Mouse (Mus musculus): ENCODE results near the gene Polr2g. TPM values are rescaled to one million over a fixed set of nuclear protein-coding genes. Genes with fewer than 3 reads are reported as not detected.

The Polr2g gene
- polyA plus RNA-seq, 1 experiment, result 152 TPM

GRCm38 (mm10) chr19:8755652-8756051, 42.7 kb downstream of the Polr2g start:
- Histone ChIP-seq H3K79me2 (ENCODE audit: control insufficient read depth, insufficient read depth) (peaks cover 52% of the 10 kb centered on the region), H3K36me3 (ENCODE audit: control insufficient read depth, insufficient read depth) (peaks cover 37% of the 10 kb centered on the region), H3ac (ENCODE audit: control insufficient read depth, insufficient read length) (no peak overlapping the region), H3K27me3 (ENCODE audit: control insufficient read depth, insufficient read depth, insufficient read length) (no peaks in the 10 kb centered on the region), H3K4me2 (ENCODE audit: low read depth) (peak overlapping the region; percentile 71), H3K4me3 (peak overlapping the region; percentile 77)
- no peak for TF ChIP-seq E2F4 (IDR thresholded peaks at IDR 0.05; ENCODE audit: insufficient read depth)
- no peak for TF ChIP-seq SRF (IDR thresholded peaks at IDR 0.05; ENCODE audit: control insufficient read depth, insufficient read length, low read depth)
- peak; percentile 53 for TF ChIP-seq POLR2AphosphoS2 (IDR thresholded peaks at IDR 0.05; ENCODE audit: insufficient read length, low read depth)

- Histone ChIP-seq H3K4me3 (no peak overlapping the region), H3K79me2 (ENCODE audit: control insufficient read depth, insufficient read depth) (peaks cover 17% of the 10 kb centered on the region), H3ac (ENCODE audit: control insufficient read depth, insufficient read length) (no peak overlapping the region), H3K36me3 (ENCODE audit: control insufficient read depth, insufficient read depth) (peaks cover 91% of the 10 kb centered on the region), H3K4me2 (ENCODE audit: low read depth) (no peak overlapping the region), H3K27me3 (ENCODE audit: control insufficient read depth, insufficient read depth, insufficient read length) (no peaks in the 10 kb centered on the region)
- no peak for TF ChIP-seq POLR2AphosphoS2 (IDR thresholded peaks at IDR 0.05; ENCODE audit: insufficient read length, low read depth)
- peak; percentile 20 for TF ChIP-seq USF1 (IDR thresholded peaks at IDR 0.05; ENCODE audit: low read depth)
Observed at GRCm38 (mm10) chr19:8747368-8747767, 51.0 kb downstream of the Polr2g start.

GRCm38 (mm10) chr19:8745382-8745781, 53.0 kb downstream of the Polr2g start:
- no peak overlapping the region for H3K4me3 ChIP-seq
- TF ChIP-seq E2F4 (IDR thresholded peaks at IDR 0.05; ENCODE audit: insufficient read depth) (no peak), SRF (IDR thresholded peaks at IDR 0.05; ENCODE audit: control insufficient read depth, insufficient read length, low read depth) (no peak), TCF3 (IDR thresholded peaks at IDR 0.05; ENCODE audit: insufficient read length, low read depth) (no peak), MYOG (IDR thresholded peaks at IDR 0.05; ENCODE audit: control insufficient read depth in 1 of 3, insufficient read depth in 1 of 3, insufficient read length in 2 of 3, low read depth in 2 of 3) (no peak), CEBPB (IDR thresholded peaks at IDR 0.05; ENCODE audit: insufficient read depth, poor library complexity, severe bottlenecking) (no peak), POLR2A (IDR thresholded peaks at IDR 0.05; ENCODE audit: insufficient read length, low read depth) (no peak), USF1 (IDR thresholded peaks at IDR 0.05; ENCODE audit: low read depth) (no peak), MYOD1 (IDR thresholded peaks at IDR 0.05; ENCODE audit: control insufficient read depth in 1 of 3, insufficient read length in 2 of 3, low read depth in 2 of 3) (no peak), MAX (IDR thresholded peaks at IDR 0.05; ENCODE audit: low read depth) (no peak), POLR2AphosphoS2 (IDR thresholded peaks at IDR 0.05; ENCODE audit: insufficient read length, low read depth) (no peak), REST (IDR thresholded peaks at IDR 0.05; ENCODE audit: insufficient read depth, insufficient read length) (no peak), TCF12 (IDR thresholded peaks at IDR 0.05; ENCODE audit: insufficient read depth, poor library complexity, severe bottlenecking) (no peak)
- peaks cover 73% of the 10 kb centered on the region for H3K36me3 ChIP-seq (ENCODE audit: control insufficient read depth, insufficient read depth)
- peaks cover 24% of the 10 kb centered on the region for H3K79me2 ChIP-seq (ENCODE audit: control insufficient read depth, insufficient read depth)
- H3K4me2 ChIP-seq (ENCODE audit: low read depth), result no peak overlapping the region
- H3ac ChIP-seq (ENCODE audit: control insufficient read depth, insufficient read length), result no peak overlapping the region
- no peaks in the 10 kb centered on the region for H3K27me3 ChIP-seq (ENCODE audit: control insufficient read depth, insufficient read depth, insufficient read length)

Other genes with a start within 250 kb of the Polr2g start
- gene Slc22a8, start 207.3 kb downstream of the Polr2g start, polyA plus RNA-seq (2012; fragmentation: generic; extraction: Trizol), result not detected
- not detected for gene Slc22a6, start 180.5 kb downstream of the Polr2g start, polyA plus RNA-seq (2012; fragmentation: generic; extraction: Trizol)
- not detected for gene Chrm1, start 134.8 kb downstream of the Polr2g start, polyA plus RNA-seq (2012; fragmentation: generic; extraction: Trizol)
- 806 TPM for gene Slc3a2, start 75.2 kb downstream of the Polr2g start, polyA plus RNA-seq (2012; fragmentation: generic; extraction: Trizol)
- 109 TPM for gene Wdr74, start 62.8 kb downstream of the Polr2g start, polyA plus RNA-seq (2012; fragmentation: generic; extraction: Trizol)
- gene 1700092M07Rik, start 57.9 kb downstream of the Polr2g start, polyA plus RNA-seq (2012; fragmentation: generic; extraction: Trizol), result 0.94 TPM
- 49.5 TPM for gene Stx5a, start 57.2 kb downstream of the Polr2g start, polyA plus RNA-seq (2012; fragmentation: generic; extraction: Trizol)
- 64.3 TPM for gene Nxf1, start 41.5 kb downstream of the Polr2g start, polyA plus RNA-seq (2012; fragmentation: generic; extraction: Trizol)
- gene Tmem223, start 27.6 kb downstream of the Polr2g start, polyA plus RNA-seq (2012; fragmentation: generic; extraction: Trizol), result 59.4 TPM
- gene Tmem179b, start 24.1 kb downstream of the Polr2g start, polyA plus RNA-seq (2012; fragmentation: generic; extraction: Trizol), result 31.6 TPM
- gene Taf6l, start 12.2 kb downstream of the Polr2g start, polyA plus RNA-seq (2012; fragmentation: generic; extraction: Trizol), result 19.6 TPM
- 2.4 TPM for gene Zbtb3, start 4.0 kb upstream of the Polr2g start, polyA plus RNA-seq (2012; fragmentation: generic; extraction: Trizol)
- gene Ttc9c, start 20.8 kb upstream of the Polr2g start, polyA plus RNA-seq (2012; fragmentation: generic; extraction: Trizol), result 18.7 TPM
- gene Hnrnpul2, start 21.4 kb upstream of the Polr2g start, polyA plus RNA-seq (2012; fragmentation: generic; extraction: Trizol), result 42.1 TPM
- gene AC129217.1, start 31.2 kb upstream of the Polr2g start, polyA plus RNA-seq (2012; fragmentation: generic; extraction: Trizol), result 1.00 TPM
- gene Bscl2, start 38.9 kb upstream of the Polr2g start, polyA plus RNA-seq (2012; fragmentation: generic; extraction: Trizol), result 5.7 TPM
- gene Gng3, start 40.6 kb upstream of the Polr2g start, polyA plus RNA-seq (2012; fragmentation: generic; extraction: Trizol), result 0.25 TPM
- 0.25 TPM for gene Lrrn4cl, start 52.2 kb upstream of the Polr2g start, polyA plus RNA-seq (2012; fragmentation: generic; extraction: Trizol)
- 236 TPM for gene Ubxn1, start 72.9 kb upstream of the Polr2g start, polyA plus RNA-seq (2012; fragmentation: generic; extraction: Trizol)
- 37.0 TPM for gene Uqcc3, start 82.3 kb upstream of the Polr2g start, polyA plus RNA-seq (2012; fragmentation: generic; extraction: Trizol)
- gene Lbhd1, start 85.2 kb upstream of the Polr2g start, polyA plus RNA-seq (2012; fragmentation: generic; extraction: Trizol), result 3.3 TPM
- gene Gm49403, start 85.4 kb upstream of the Polr2g start, polyA plus RNA-seq (2012; fragmentation: generic; extraction: Trizol), result not detected
- 73.1 TPM for gene 1810009A15Rik, start 90.3 kb upstream of the Polr2g start, polyA plus RNA-seq (2012; fragmentation: generic; extraction: Trizol)
- gene Gm49416, start 90.3 kb upstream of the Polr2g start, polyA plus RNA-seq (2012; fragmentation: generic; extraction: Trizol), result 0.44 TPM
- gene Ints5, start 94.4 kb upstream of the Polr2g start, polyA plus RNA-seq (2012; fragmentation: generic; extraction: Trizol), result 23.2 TPM
- 109 TPM for gene Ganab, start 99.5 kb upstream of the Polr2g start, polyA plus RNA-seq (2012; fragmentation: generic; extraction: Trizol)
- gene B3gat3, start 121.8 kb upstream of the Polr2g start, polyA plus RNA-seq (2012; fragmentation: generic; extraction: Trizol), result 66.3 TPM
- 6.0 TPM for gene Rom1, start 130.8 kb upstream of the Polr2g start, polyA plus RNA-seq (2012; fragmentation: generic; extraction: Trizol)
- 14.7 TPM for gene Eml3, start 131.0 kb upstream of the Polr2g start, polyA plus RNA-seq (2012; fragmentation: generic; extraction: Trizol)
- gene Mta2, start 143.3 kb upstream of the Polr2g start, polyA plus RNA-seq (2012; fragmentation: generic; extraction: Trizol), result 81.5 TPM
- gene Tut1, start 155.3 kb upstream of the Polr2g start, polyA plus RNA-seq (2012; fragmentation: generic; extraction: Trizol), result 24.9 TPM
- 896 TPM for gene Eef1g, start 168.5 kb upstream of the Polr2g start, polyA plus RNA-seq (2012; fragmentation: generic; extraction: Trizol)
- gene Ahnak, start 190.7 kb upstream of the Polr2g start, polyA plus RNA-seq (2012; fragmentation: generic; extraction: Trizol), result 93.3 TPM

Measured in myocyte (in vitro differentiated cells).